In genomic region chr15:74194523-74194838, GRCm38 (mm10) we compare ENCODE assay signal across 18 mouse cellular contexts.
A peak's percentile ranks its signal among the peaks of the same experiment; 100 is the strongest.
DNase-seq lines count a peak whose midpoint lies in the region; ATAC-seq lines count a peak whose summit lies in the region.
"Had no signal": no experiment of that assay in that cellular context is flagged by ENCODE, and none has a peak within 500 bp of the region (broad histone marks: within the 10 kb centered on the region; RNA-seq: fewer than 3 reads in every experiment).

No protein-coding gene starts in this region.

- H3K36me3 ChIP-seq in neural tube, embryonic 12.5 days: no peaks in the 10 kb centered on the region
- H3K36me3 ChIP-seq in hindbrain, embryonic 14.5 days (replicated peaks; ENCODE audit: control insufficient read depth, insufficient read depth): no peaks in the 10 kb centered on the region
- no peaks in the 10 kb centered on the region for H3K36me3 ChIP-seq in midbrain, embryonic 14.5 days (ENCODE audit: control insufficient read depth, insufficient read depth, low read length)
- H3K36me3 ChIP-seq in neural tube, embryonic 15.5 days: no peaks in the 10 kb centered on the region
- no peaks in the 10 kb centered on the region for H3K36me3 ChIP-seq in liver, embryonic 12.5 days
- H3K36me3 ChIP-seq: limb, embryonic 15.5 days had no signal

- peaks cover 24% of the 10 kb centered on the region for H3K4me1 ChIP-seq in neural tube, embryonic 12.5 days
- H3K4me1 ChIP-seq in hindbrain, embryonic 14.5 days (replicated peaks; ENCODE audit: control insufficient read depth, insufficient read depth, low read length): peaks cover 31% of the 10 kb centered on the region
- H3K4me1 ChIP-seq in midbrain, embryonic 14.5 days (ENCODE audit: control insufficient read depth, insufficient read depth, low read length): peaks cover 26% of the 10 kb centered on the region
- H3K4me1 ChIP-seq in neural tube, embryonic 15.5 days: peaks cover 46% of the 10 kb centered on the region
- H3K4me1 ChIP-seq in liver, embryonic 12.5 days: no peaks in the 10 kb centered on the region

- peak overlapping the region; percentile 25; the same call in 1 of the 2 replicates for H3K4me2 ChIP-seq in neural tube, embryonic 12.5 days (replicated peaks)
- no peak overlapping the region for H3K4me2 ChIP-seq in hindbrain, embryonic 14.5 days (replicated peaks)
- no peak overlapping the region for H3K4me2 ChIP-seq in midbrain, embryonic 14.5 days (ENCODE audit: low read length)
- peak overlapping the region; percentile 23; the same call in 1 of the 2 replicates for H3K4me2 ChIP-seq in neural tube, embryonic 15.5 days
- H3K4me2 ChIP-seq in liver, embryonic 12.5 days: no peak overlapping the region
- H3K4me2 ChIP-seq: limb, embryonic 15.5 days had no signal

- no peak overlapping the region for H3K9ac ChIP-seq in neural tube, embryonic 12.5 days
- H3K9ac ChIP-seq in hindbrain, embryonic 14.5 days: no peak overlapping the region
- no peak overlapping the region for H3K9ac ChIP-seq in midbrain, embryonic 14.5 days (replicated peaks; ENCODE audit: low read length)
- H3K9ac ChIP-seq in neural tube, embryonic 15.5 days (replicated peaks): no peak overlapping the region
- H3K9ac ChIP-seq in liver, embryonic 12.5 days: no peak overlapping the region
- H3K9ac ChIP-seq: limb, embryonic 15.5 days had no signal

- no peaks in the 10 kb centered on the region for H3K9me3 ChIP-seq in neural tube, embryonic 12.5 days
- H3K9me3 ChIP-seq in hindbrain, embryonic 14.5 days (ENCODE audit: control insufficient read depth, low read length): no peaks in the 10 kb centered on the region
- H3K9me3 ChIP-seq in midbrain, embryonic 14.5 days (ENCODE audit: control insufficient read depth, low read length): no peaks in the 10 kb centered on the region
- H3K9me3 ChIP-seq in neural tube, embryonic 15.5 days (replicated peaks): no peaks in the 10 kb centered on the region
- H3K9me3 ChIP-seq in liver, embryonic 12.5 days (replicated peaks): no peaks in the 10 kb centered on the region
- H3K9me3 ChIP-seq: limb, embryonic 15.5 days had no signal

- no peak overlapping the region for H3K27ac ChIP-seq in neural tube, embryonic 12.5 days
- peak overlapping the region; percentile 44; the same call in 1 of the 2 replicates for H3K27ac ChIP-seq in hindbrain, embryonic 14.5 days
- H3K27ac ChIP-seq in midbrain, embryonic 14.5 days (replicated peaks; ENCODE audit: low read depth, low read length): peak overlapping the region; percentile 65
- H3K27ac ChIP-seq in neural tube, embryonic 15.5 days (replicated peaks): peak overlapping the region; percentile 33; the same call in 1 of the 2 replicates
- H3K27ac ChIP-seq in liver, embryonic 12.5 days: no peak overlapping the region
- H3K27ac ChIP-seq: heart, adult 2 months; limb, embryonic 15.5 days; macrophage had no signal

- ATAC-seq in neural tube, embryonic 12.5 days (ENCODE audit: low FRiP score, low read depth): peak; percentile 51; the same call in 1 of the 2 replicates
- peak; percentile 52; the same call in 1 of the 2 replicates for ATAC-seq in hindbrain, embryonic 14.5 days (ENCODE audit: low FRiP score)
- ATAC-seq in midbrain, embryonic 14.5 days (ENCODE audit: low FRiP score, low TSS enrichment): peak; percentile 62
- ATAC-seq in neural tube, embryonic 15.5 days (ENCODE audit: low FRiP score): peak; percentile 6; the same call in 1 of the 2 replicates
- no peak for ATAC-seq in liver, embryonic 12.5 days

- DNase-seq in neural tube, embryonic 10.5 days (ENCODE audit: extremely low spot score, low spot score): no peak
- DNase-seq in hindbrain, embryonic 14.5 days (ENCODE audit: low spot score): no peak
- DNase-seq in midbrain, embryonic 14.5 days: no peak
- DNase-seq in left cerebral cortex, adult 8-10 months (ENCODE audit: low spot score in 2 of 2): no peak
- no peak for DNase-seq in B cell, adult 2 months
- DNase-seq: adrenal gland, adult 2 months; cerebellum, adult 11-12 months; cerebellum, postnatal 10 days; gastrocnemius, postnatal 36 days; heart, adult 2 months; kidney, adult 9 months; kidney, postnatal 36 days; layer of hippocampus, postnatal 36 days had no signal

- no peak overlapping the region for H3K4me3 ChIP-seq in neural tube, embryonic 12.5 days
- no peak overlapping the region for H3K4me3 ChIP-seq in hindbrain, embryonic 14.5 days (replicated peaks; ENCODE audit: low read length)
- no peak overlapping the region for H3K4me3 ChIP-seq in midbrain, embryonic 14.5 days (replicated peaks; ENCODE audit: low read depth, low read length)
- H3K4me3 ChIP-seq in neural tube, embryonic 15.5 days (replicated peaks): no peak overlapping the region
- H3K4me3 ChIP-seq in liver, embryonic 12.5 days: no peak overlapping the region
- H3K4me3 ChIP-seq: heart, adult 2 months; limb, embryonic 15.5 days had no signal

- H3K27me3 ChIP-seq in neural tube, embryonic 12.5 days (replicated peaks): peaks cover 8% of the 10 kb centered on the region
- H3K27me3 ChIP-seq in hindbrain, embryonic 14.5 days (ENCODE audit: control insufficient read depth, insufficient read depth, low read length): no peaks in the 10 kb centered on the region
- no peaks in the 10 kb centered on the region; the same call in 1 of the 2 replicates for H3K27me3 ChIP-seq in midbrain, embryonic 14.5 days (ENCODE audit: control insufficient read depth, insufficient read depth, low read length)
- H3K27me3 ChIP-seq in neural tube, embryonic 15.5 days (replicated peaks): no peaks in the 10 kb centered on the region; the same call in 1 of the 2 replicates
- H3K27me3 ChIP-seq in liver, embryonic 12.5 days (replicated peaks): no peaks in the 10 kb centered on the region

- WGBS in neural tube, embryonic 12.5 days: 30% methylated on average over 4 of the region's 4 CpGs
- WGBS in hindbrain, embryonic 14.5 days: 26% methylated on average over 4 of the region's 4 CpGs
- 17% methylated on average over 4 of the region's 4 CpGs for WGBS in midbrain, embryonic 14.5 days
- 16% methylated on average over 4 of the region's 4 CpGs for WGBS in neural tube, embryonic 15.5 days
- WGBS in liver, embryonic 12.5 days (ENCODE audit: insufficient replicate concordance): 42% methylated on average over 4 of the region's 4 CpGs

Comparison
In these comparisons a context has a peak if more than half of its experiments do, and no peak if none do; other contexts are left out.
1. H3K27ac ChIP-seq: peak in hindbrain, embryonic 14.5 days (single experiment), midbrain, embryonic 14.5 days (single experiment) and neural tube, embryonic 15.5 days (single experiment); none in neural tube, embryonic 12.5 days (single experiment) and liver, embryonic 12.5 days (single experiment).
2. H3K4me2 ChIP-seq: peak in neural tube, embryonic 12.5 days (single experiment) and neural tube, embryonic 15.5 days (single experiment); none in hindbrain, embryonic 14.5 days (single experiment), midbrain, embryonic 14.5 days (single experiment) and liver, embryonic 12.5 days (single experiment).